Mouse (Mus musculus) skeletal muscle tissue, adult 2 months (tissue): ENCODE measurements around the gene Ahcy.
"Not testable (repeated sequence)": the region's sequence is repeated elsewhere in the genome, so short reads cannot be mapped to it uniquely, and the experiment has no call there.

Experiments
- DNase-seq: peaks from one replicate; pipeline ENCODE4 v3.0.0-alpha.2; 2012; ENCODE audit warnings: low read depth, low spot score

Ahcy gene

DNA sequence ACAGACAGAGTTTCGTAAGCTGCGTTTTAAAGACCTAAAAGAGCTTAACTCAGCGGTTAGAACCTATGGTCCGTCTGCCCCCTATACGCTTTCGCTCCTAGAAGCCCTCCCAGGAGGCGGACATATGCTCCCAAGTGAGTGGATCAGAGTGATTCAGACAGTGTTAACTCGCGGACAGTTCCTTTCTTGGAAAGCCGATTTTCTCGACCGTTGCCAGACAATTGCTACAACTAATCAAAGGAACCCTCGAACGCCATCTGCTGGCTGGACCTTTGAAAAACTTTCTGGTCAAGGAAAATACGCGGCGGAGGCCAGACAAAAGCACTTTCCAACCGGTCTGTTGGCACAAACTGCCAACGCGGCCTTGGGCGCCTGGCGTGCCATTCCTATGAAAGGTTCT is 54.6 kb downstream of the Ahcy start:
- peak; percentile 52 for DNase-seq

- DNase-seq, result peak; percentile 9
These were observed 55.3 kb downstream of the Ahcy start for GRCm38 (mm10) chr2:155018762-155019641.

DNA sequence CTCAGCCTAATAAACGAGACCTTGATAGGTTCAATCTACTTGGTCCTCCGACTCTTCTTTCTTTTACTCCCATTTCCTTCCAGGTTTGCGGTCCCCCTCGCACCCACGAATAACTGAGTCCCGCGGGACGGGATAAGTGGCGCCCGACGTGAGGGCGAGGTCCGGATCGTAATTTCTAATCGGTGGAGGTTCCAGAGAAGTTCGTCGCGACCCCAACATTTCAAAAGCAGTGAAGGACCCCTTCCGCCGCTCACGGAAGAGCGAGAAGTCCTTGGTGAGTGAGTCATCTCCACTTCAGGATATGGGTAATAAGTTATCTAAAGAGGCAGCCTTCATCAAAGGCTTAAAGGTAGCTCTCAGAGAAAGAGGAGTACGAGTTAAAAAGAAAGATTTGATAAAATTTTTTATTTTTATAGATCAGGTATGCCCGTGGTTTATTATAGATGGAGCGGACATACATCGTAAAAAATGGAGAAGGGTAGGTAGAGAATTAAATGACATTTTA is 56.0 kb downstream of the Ahcy start, which contains the start of gene Gm14226:
Gm14226 (plus strand) TSS at position 16 of the 505 bp plus-strand sequence.
- DNase-seq, result not testable (repeated sequence)

DNA sequence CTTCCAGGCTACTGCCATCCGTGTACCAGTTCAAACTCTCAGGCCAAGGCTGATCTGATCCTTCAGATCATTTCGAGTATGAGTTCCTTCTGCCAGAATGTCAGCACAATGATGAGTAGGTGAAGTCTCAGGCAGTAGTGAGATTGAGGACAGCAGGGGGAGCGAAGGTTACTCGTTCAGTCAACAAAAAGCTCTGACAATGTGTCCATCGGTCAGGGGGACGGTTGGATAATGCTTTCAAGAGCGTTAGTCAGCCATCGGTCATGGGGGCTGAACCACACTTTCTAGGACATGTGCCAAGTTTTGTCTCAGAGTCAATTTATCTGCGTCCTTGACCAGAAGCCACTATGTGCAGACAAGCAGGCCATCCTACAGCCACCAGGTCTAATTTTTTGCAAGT is 57.5 kb downstream of the Ahcy start:
- not testable (repeated sequence) for DNase-seq

- DNase-seq, result no peak
These were observed 61.3 kb downstream of the Ahcy start for GRCm38 (mm10) chr2:155012991-155013390.

GRCm38 (mm10) chr2:155011086-155011656 is 63.1 kb downstream of the Ahcy start:
- DNase-seq, result no peak
